Mouse (Mus musculus): ENCODE measurements around the gene Ssb. TPM values are rescaled to one million over a fixed set of nuclear protein-coding genes. Genes with fewer than 3 reads are reported as not detected.

The Ssb gene
- polyA plus RNA-seq (2017; shearing (Covaris generic)), result 332 TPM

DNA sequence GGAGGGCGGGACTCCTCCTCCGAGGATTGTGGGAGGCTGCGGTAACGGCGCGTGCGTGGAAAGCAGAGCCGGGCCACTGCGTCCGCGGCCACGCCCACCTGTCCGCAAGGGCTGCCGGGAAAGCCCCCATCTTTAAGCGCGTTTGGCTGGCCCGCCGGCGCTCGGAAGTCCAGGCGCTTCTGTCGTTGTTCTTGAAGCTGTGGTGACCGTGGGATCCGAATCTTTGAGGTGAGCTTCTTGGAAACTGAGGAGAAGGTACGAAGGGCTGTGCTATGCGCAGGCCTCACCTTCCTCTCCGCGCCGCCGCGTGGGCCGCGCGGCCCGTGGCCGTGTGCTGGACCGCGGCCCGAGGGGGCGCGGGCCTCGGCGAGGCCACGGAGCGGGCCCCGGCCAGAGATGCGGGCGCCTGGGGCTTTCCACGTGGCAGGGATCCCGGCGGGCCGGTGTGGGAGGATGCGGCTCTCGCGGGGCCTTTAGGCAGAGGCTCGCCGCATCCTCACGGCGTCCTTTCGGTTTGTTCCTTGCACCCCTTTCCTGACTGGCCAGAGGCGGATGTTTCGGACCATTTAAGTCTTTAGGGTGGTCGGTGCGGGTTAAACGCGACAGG, at the start of gene Ssb:
Gene Ssb (plus strand): TSS at position 78 of the 607 bp plus-strand sequence.

DNA sequence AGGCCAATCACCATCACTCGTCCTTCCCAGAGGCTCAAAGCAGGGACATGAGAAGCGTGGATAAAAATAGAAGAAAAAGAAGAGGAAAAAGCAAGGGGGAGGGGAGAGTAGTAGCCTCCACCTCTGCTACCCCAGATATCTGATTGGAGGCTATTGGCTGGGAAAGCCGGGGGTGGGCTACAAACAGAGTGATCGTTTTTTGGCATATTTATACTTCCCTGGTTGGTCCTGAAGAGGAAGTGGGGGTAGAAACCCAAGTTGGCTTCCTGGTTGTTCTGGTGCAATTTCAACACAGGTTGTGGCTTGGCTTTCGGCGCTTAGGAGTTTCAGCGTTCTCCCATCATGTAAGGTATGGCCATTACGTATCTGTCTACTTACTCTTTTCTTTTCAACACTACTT, 39.7 kb upstream of the Ssb start, which contains the start of gene Klhl23:
Gene Klhl23 (plus strand): TSS at position 234 of the 400 bp plus-strand sequence.

DNA sequence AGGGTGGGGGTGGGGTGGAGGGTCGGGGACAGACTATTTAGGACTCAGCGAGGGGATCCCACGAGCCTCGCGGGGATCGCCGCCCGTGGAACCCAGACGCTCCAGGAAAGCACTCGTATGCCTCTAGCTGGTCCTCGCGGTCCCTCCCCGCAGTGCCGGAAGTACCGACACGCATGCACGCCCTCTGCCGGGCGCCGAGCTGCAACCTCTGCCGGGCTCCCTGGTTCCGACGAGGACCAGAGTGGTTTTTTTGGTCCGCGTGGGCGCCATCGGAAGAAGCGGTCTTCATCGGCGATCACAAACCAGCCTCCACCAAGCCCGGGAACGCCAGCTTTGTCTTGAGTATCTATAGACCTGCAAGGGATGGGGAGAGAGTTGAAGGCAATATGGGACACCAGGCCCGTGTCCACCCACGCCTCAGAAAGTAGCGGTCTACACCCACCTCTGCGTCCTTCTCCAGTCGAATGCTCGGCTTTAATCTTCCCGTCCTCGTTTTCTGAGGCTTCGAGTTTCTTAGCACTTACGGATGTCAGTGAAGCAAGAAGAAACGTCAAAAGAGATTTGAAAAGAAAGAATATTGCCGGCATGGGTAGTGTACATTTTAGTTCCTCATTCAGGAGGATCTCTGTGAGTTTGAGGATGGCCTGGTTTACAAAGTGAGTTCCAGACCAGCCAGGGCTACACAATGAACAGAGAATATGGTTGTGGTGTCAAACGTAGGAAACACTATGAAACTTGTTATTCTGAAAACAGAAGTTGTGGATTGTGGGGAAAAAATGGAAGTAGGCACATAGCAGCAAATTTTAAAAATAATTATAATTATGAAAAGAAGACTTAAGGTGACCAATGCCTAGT, 24.3 kb downstream of the Ssb start, which contains the start of gene Mettl5:
Gene Mettl5 (minus strand): TSS at position 165 of the 855 bp plus-strand sequence.

DNA sequence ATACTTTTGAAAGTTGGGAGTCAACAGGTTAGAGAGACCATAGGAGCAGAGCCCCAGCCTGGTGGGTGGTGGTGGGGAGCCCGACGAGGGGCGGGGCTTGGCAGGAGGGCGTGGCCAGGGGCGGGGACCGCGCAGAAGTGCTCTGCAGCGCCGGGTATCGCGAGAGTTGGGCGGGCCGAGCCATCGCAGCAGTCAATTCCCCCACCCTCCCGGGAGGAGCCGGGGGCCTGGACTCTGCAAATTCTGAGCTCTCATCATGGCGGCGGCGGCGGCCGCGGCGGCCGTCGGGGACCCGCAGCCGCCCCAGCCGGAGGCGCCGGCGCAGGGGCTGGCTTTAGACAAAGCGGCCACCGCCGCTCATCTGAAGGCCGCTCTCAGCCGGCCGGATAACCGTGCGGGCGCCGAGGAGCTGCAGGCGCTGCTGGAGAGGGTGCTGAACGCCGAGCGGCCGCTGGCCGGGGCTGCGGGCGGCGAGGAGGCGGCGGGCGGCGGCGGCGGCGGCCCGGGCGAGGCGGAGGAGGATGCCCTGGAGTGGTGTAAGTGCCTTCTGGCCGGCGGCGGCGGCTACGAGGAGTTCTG, 35.8 kb downstream of the Ssb start, which contains the start of gene Ubr3:
Gene Ubr3 (plus strand): TSS at position 208 of the 579 bp plus-strand sequence.

Other genes starting within 250 kb of the Ssb start
- gene Bbs5, start 214.4 kb upstream of the Ssb start, polyA plus RNA-seq (2017; shearing (Covaris generic)), result 0.66 TPM
- not detected for gene Klhl41, start 191.4 kb upstream of the Ssb start, polyA plus RNA-seq (2017; shearing (Covaris generic))
- gene Fastkd1, start 148.0 kb upstream of the Ssb start, polyA plus RNA-seq (2017; shearing (Covaris generic)), result 15.3 TPM
- 194 TPM for gene Ppig, start 139.0 kb upstream of the Ssb start, polyA plus RNA-seq (2017; shearing (Covaris generic))
- gene Ccdc173, start 72.0 kb upstream of the Ssb start, polyA plus RNA-seq (2017; shearing (Covaris generic)), result 4.0 TPM
- gene Phospho2, start 71.9 kb upstream of the Ssb start, polyA plus RNA-seq (2017; shearing (Covaris generic)), result 55.6 TPM
- gene Klhl23, start 39.6 kb upstream of the Ssb start, polyA plus RNA-seq (2017; shearing (Covaris generic)), result 0.12 TPM
- gene Mettl5, start 24.1 kb downstream of the Ssb start, polyA plus RNA-seq (2017; shearing (Covaris generic)), result 40.0 TPM
- 9.9 TPM for gene Ubr3, start 35.7 kb downstream of the Ssb start, polyA plus RNA-seq (2017; shearing (Covaris generic))
- gene Myo3b, start 177.6 kb downstream of the Ssb start, polyA plus RNA-seq (2017; shearing (Covaris generic)), result 24.4 TPM

Measured in inflammation-experienced regulatory T-cells, adult 16 weeks (primary cell).